Mouse (Mus musculus) G1E (cell line): ENCODE measurements around the gene Adora1.

ENCODE experiments used
- CTCF ChIP-seq: IDR thresholded peaks from 2 replicates; pipeline ENCODE4 v1.5.1; 2012; ENCODE audit warnings: low read depth, low read length, inconsistent platforms, mixed read lengths
- POLR2AphosphoS5 ChIP-seq: IDR thresholded peaks from 2 replicates; pipeline ENCODE4 v1.6.1; 2012; ENCODE audit warnings: low read depth, low read length, inconsistent platforms; ENCODE audit not compliant: insufficient replicate concordance

- TF ChIP-seq CTCF (no peak), POLR2AphosphoS5 (no peak)
Measured at GRCm38 (mm10) chr1:134236142-134236541, 911 bp upstream of the Adora1 start.
